Mouse (Mus musculus): Measurements from ENCODE around the gene Macrod1.

GRCm38 (mm10) chr19:7182273-7182949 lies 125.8 kb downstream of the Macrod1 start:
- TF ChIP-seq POLR2A (IDR thresholded peaks at IDR 0.05; ENCODE audit: borderline replicate concordance, insufficient read depth, low read length) (no peak), CTCF (IDR thresholded peaks at IDR 0.05; ENCODE audit: borderline replicate concordance, insufficient read depth, low read depth, low read length) (no peak)
